Mouse (Mus musculus): Measurements from ENCODE around the gene Ccr1. TPM values are rescaled to one million over a fixed set of nuclear protein-coding genes. Genes with fewer than 3 reads are reported as not detected.
A peak's percentile ranks its signal among the peaks of the same experiment; 100 is the strongest.

Gene Ccr1
- total and polyA plus RNA-seq, 3 experiments, result 0.07 TPM; not detected in 2

- no peak for TF ChIP-seq BHLHE40 (IDR thresholded peaks at IDR 0.05; ENCODE audit: borderline replicate concordance, low read depth, low read length)
- TF ChIP-seq MYC (IDR thresholded peaks at IDR 0.05; ENCODE audit: low read depth, low read length), result no peak
- TF ChIP-seq E2F4 (IDR thresholded peaks at IDR 0.05; ENCODE audit: borderline replicate concordance, low read depth, low read length), result no peak
- TF ChIP-seq HCFC1 (IDR thresholded peaks at IDR 0.05; ENCODE audit: low read depth, low read length), result no peak
- TF ChIP-seq POLR2AphosphoS5 (IDR thresholded peaks at IDR 0.05; ENCODE audit: borderline replicate concordance, low read depth, low read length), result no peak
Observed at GRCm38 (mm10) chr9:123997719-123998118, 29.2 kb upstream of the Ccr1 start (continued).

GRCm38 (mm10) chr9:123991312-123991906 lies 22.9 kb upstream of the Ccr1 start:
- no peak overlapping the region for H3K4me3 ChIP-seq (ENCODE audit: control insufficient read depth in 1 of 2, insufficient read depth in 1 of 2, low read depth in 2 of 2, low read length in 2 of 2)

More at GRCm38 (mm10) chr9:123991312-123991906, 22.9 kb upstream of the Ccr1 start:
- Histone ChIP-seq H3K36me3 (ENCODE audit: control insufficient read depth in 1 of 2, insufficient read depth in 2 of 2, low read length in 2 of 2) (peaks cover 0 to 30% of the 10 kb centered on the region in 2 experiments; a peak in 2 of 4 replicates), H3K79me2 (ENCODE audit: control insufficient read depth, insufficient read depth, low read length, poor library complexity) (no peaks in the 10 kb centered on the region), H3K27me3 (ENCODE audit: control insufficient read depth in 1 of 2, insufficient read depth in 2 of 2, low read length in 2 of 2) (no peaks in the 10 kb centered on the region), H3K9ac (ENCODE audit: control insufficient read depth, low read depth, low read length, poor library complexity, severe bottlenecking) (no peak overlapping the region), H3K4me1 (ENCODE audit: control insufficient read depth in 1 of 2, insufficient read depth in 2 of 2, low read length in 2 of 2) (peaks cover 11 to 22% of the 10 kb centered on the region in 2 experiments), H3K27ac (ENCODE audit: control insufficient read depth, low read depth, low read length) (peak overlapping the region; percentile 57; the same call in 1 of the 2 replicates), H3K9me3 (replicated peaks; ENCODE audit: insufficient read depth, low read length) (no peaks in the 10 kb centered on the region)
- DNase-seq (ENCODE audit: low read depth, low spot score), result peak; percentile 93
- TF ChIP-seq CHD2 (IDR thresholded peaks at IDR 0.05; ENCODE audit: low read length) (peak; percentile 35; the same call in 1 of the 2 replicates), CTCF (IDR thresholded peaks at IDR 0.05 in 2 of 3, conservative IDR thresholded peaks at IDR 0.05 in 1 of 3; ENCODE audit: control insufficient read depth in 1 of 3, insufficient read depth in 1 of 3, low read depth in 2 of 3, low read length in 3 of 3, poor library complexity in 1 of 3, severe bottlenecking in 1 of 3) (no peak), USF1 (IDR thresholded peaks at IDR 0.05; ENCODE audit: low read depth, low read length) (no peak), EP300 (IDR thresholded peaks at IDR 0.05; ENCODE audit: low read depth in 1 of 2, low read length in 2 of 2) (peak; percentile 97 to 99), E2F4 (IDR thresholded peaks at IDR 0.05; ENCODE audit: borderline replicate concordance, low read depth, low read length) (no peak), ETS1 (IDR thresholded peaks at IDR 0.05; ENCODE audit: low read depth, low read length) (peak; percentile 94), BHLHE40 (IDR thresholded peaks at IDR 0.05; ENCODE audit: borderline replicate concordance, low read depth, low read length) (peak; percentile 58; the same call in 1 of the 2 replicates), MXI1 (IDR thresholded peaks at IDR 0.05; ENCODE audit: low read depth, low read length) (peak; percentile 35; the same call in 1 of the 2 replicates), NELFE (IDR thresholded peaks at IDR 0.05; ENCODE audit: low read depth, low read length) (no peak), KAT2A (conservative IDR thresholded peaks at IDR 0.05; ENCODE audit: low read depth, low read length) (no peak), RCOR1 (IDR thresholded peaks at IDR 0.05; ENCODE audit: low read depth, low read length) (peak; percentile 91), MAZ (IDR thresholded peaks at IDR 0.05; ENCODE audit: low read depth, low read length) (no peak), GATA1 (IDR thresholded peaks at IDR 0.05; ENCODE audit: low read depth, low read length) (peak; percentile 96), ZKSCAN1 (IDR thresholded peaks at IDR 0.05; ENCODE audit: low read depth, low read length) (no peak), POLR2AphosphoS5 (IDR thresholded peaks at IDR 0.05; ENCODE audit: borderline replicate concordance, low read depth, low read length) (no peak), ZNF384 (IDR thresholded peaks at IDR 0.05; ENCODE audit: low read depth, low read length) (no peak), CHD1 (IDR thresholded peaks at IDR 0.05; ENCODE audit: low read depth, low read length) (no peak), ELF1 (IDR thresholded peaks at IDR 0.05; ENCODE audit: low read depth, low read length) (peak; percentile 73), ZMIZ1 (IDR thresholded peaks at IDR 0.05; ENCODE audit: low read depth, low read length) (no peak), UBTF (IDR thresholded peaks at IDR 0.05; ENCODE audit: borderline replicate concordance, insufficient read depth, low read depth, low read length) (no peak), MAX (IDR thresholded peaks at IDR 0.05; ENCODE audit: low read length) (no peak), SIN3A (IDR thresholded peaks at IDR 0.05; ENCODE audit: low read length) (peak; percentile 89), GABPA (IDR thresholded peaks at IDR 0.05; ENCODE audit: low read depth, low read length) (no peak), MYB (IDR thresholded peaks at IDR 0.05; ENCODE audit: low read depth, low read length) (0 out of 2 replicates have a peak, but pooled peaks have one; percentile 47), TAL1 (IDR thresholded peaks at IDR 0.05; ENCODE audit: low read length) (peak; percentile 94), MYC (IDR thresholded peaks at IDR 0.05; ENCODE audit: low read depth, low read length) (peak; percentile 71; the same call in 1 of the 2 replicates), TCF12 (IDR thresholded peaks at IDR 0.05; ENCODE audit: low read depth, low read length) (peak; percentile 97), RAD21 (IDR thresholded peaks at IDR 0.05; ENCODE audit: low read depth, low read length) (no peak; the same call in 1 of the 2 replicates), NRF1 (IDR thresholded peaks at IDR 0.05; ENCODE audit: insufficient read depth, low read depth, low read length, poor library complexity, severe bottlenecking) (no peak), HCFC1 (IDR thresholded peaks at IDR 0.05; ENCODE audit: low read depth, low read length) (peak; percentile 40; the same call in 1 of the 2 replicates)

All from MEL (cell line).